Mouse (Mus musculus) olfactory bulb, adult 2 months (tissue): Measurements from ENCODE around the gene Btbd9.

ENCODE experiments used
- CTCF ChIP-seq: fragments of 200-500 bp; IDR thresholded peaks from 2 replicates; pipeline ENCODE4 v1.5.1; 2012; ENCODE audit warnings: low read depth, mild to moderate bottlenecking, low read length, moderate library complexity; ENCODE audit not compliant: insufficient read depth
- POLR2A ChIP-seq: fragments of 200-500 bp; IDR thresholded peaks from 2 replicates; pipeline ENCODE4 v1.6.1; 2012; ENCODE audit warnings: mild to moderate bottlenecking, low read depth, low read length, moderate library complexity; ENCODE audit not compliant: insufficient read depth

GRCm38 (mm10) chr17:30606206-30606605 is 29.9 kb upstream of the Btbd9 start:
- TF ChIP-seq POLR2A (no peak), CTCF (no peak)
